Mouse (Mus musculus): ENCODE results near the gene Mdga1.

- TF ChIP-seq TAL1 (IDR thresholded peaks at IDR 0.05; ENCODE audit: low read length): no peak
- TF ChIP-seq GATA1 (IDR thresholded peaks at IDR 0.05; ENCODE audit: low read length): no peak
Observed at GRCm38 (mm10) chr17:30005103-30005443, 35.2 kb upstream of the Mdga1 start.

All from erythroblast, embryonic 14.5 days (primary cell).